Mouse (Mus musculus) CH12.LX (cell line): ENCODE measurements around the gene Cbx8. TPM values are rescaled to one million over a fixed set of nuclear protein-coding genes. Genes with fewer than 3 reads are reported as not detected.
A peak's percentile ranks its signal among the peaks of the same experiment; 100 is the strongest.

Experiments used
- DNase-seq: peaks from one replicate; pipeline ENCODE4 v3.0.0-alpha.2; 2013; ENCODE audit errors: extremely low read depth
- H3K27ac ChIP-seq: 2 replicates; pipeline ENCODE4 v1.5.1; 2012; ENCODE audit warnings: low read depth, mild to moderate bottlenecking, control low read depth, moderate library complexity; ENCODE audit not compliant: insufficient read depth
- H3K27me3 ChIP-seq: replicated peaks from 2 replicates; pipeline ENCODE3; 2012; ENCODE audit warnings: inconsistent platforms
- H3K36me3 ChIP-seq, 2 experiments: replicated peaks in 1 of 2; 2 replicates each; pipeline versions ENCODE3 to v1.6.1; 2012; ENCODE audit warnings: inconsistent platforms in 1 of 2, low read length in 1 of 2, mild to moderate bottlenecking in 1 of 2, mixed read lengths in 1 of 2, moderate library complexity in 1 of 2; ENCODE audit not compliant: control insufficient read depth in 1 of 2, insufficient read depth in 1 of 2
- H3K4me1 ChIP-seq, 2 experiments: 2 replicates each; pipeline ENCODE4 v1.6.1; 2012; ENCODE audit warnings: inconsistent platforms in 1 of 2, moderate library complexity in 1 of 2; ENCODE audit not compliant: insufficient read depth in 2 of 2, control insufficient read depth in 1 of 2
- H3K4me2 ChIP-seq: 2 replicates; pipeline ENCODE4 v1.6.1; 2012; ENCODE audit warnings: low read depth, mild to moderate bottlenecking, control low read depth; ENCODE audit not compliant: poor library complexity, insufficient read depth, severe bottlenecking
- H3K4me3 ChIP-seq, 3 experiments: fragments of 150-350 bp in 1 of 3; sonication (generic) in 1 of 3; replicated peaks in 1 of 3; 2 replicates each; pipeline versions ENCODE3 to v1.5.1; 2011 to 2012; ENCODE audit warnings: low read depth in 2 of 3, low read length in 2 of 3, mild to moderate bottlenecking in 2 of 3, moderate library complexity in 2 of 3, control low read depth in 1 of 3, improper control_type of control experiment in 1 of 3, inconsistent platforms in 1 of 3, mixed read lengths in 1 of 3; ENCODE audit not compliant: poor library complexity in 1 of 3
- H3K79me2 ChIP-seq: replicated peaks from 2 replicates; pipeline ENCODE4 v1.6.1; 2012; ENCODE audit warnings: mild to moderate bottlenecking, moderate library complexity; ENCODE audit not compliant: control insufficient read depth, poor library complexity, insufficient read depth, severe bottlenecking; ENCODE audit errors: extremely low read depth
- H3K9ac ChIP-seq: 2 replicates; pipeline ENCODE4 v1.6.1; 2012; ENCODE audit warnings: low read depth, mild to moderate bottlenecking, control low read depth, moderate library complexity; ENCODE audit not compliant: insufficient read depth
- H3K9me3 ChIP-seq: replicated peaks from 2 replicates; pipeline ENCODE3; 2012; ENCODE audit warnings: low read length, inconsistent platforms, mixed read lengths
- BHLHE40 ChIP-seq: IDR thresholded peaks from 2 replicates; pipeline ENCODE4 v1.6.1; 2011; ENCODE audit warnings: mild to moderate bottlenecking, low read depth, low read length, improper control_type of control experiment
- ELF1 ChIP-seq: IDR thresholded peaks from 2 replicates; pipeline ENCODE4 v1.6.1; 2014; ENCODE audit warnings: low read depth, mild to moderate bottlenecking, inconsistent platforms, low read length, improper control_type of control experiment
- EP300 ChIP-seq: IDR thresholded peaks from 2 replicates; pipeline ENCODE4 v1.6.1; 2011; ENCODE audit warnings: low read length, improper control_type of control experiment
- GABPA ChIP-seq: IDR thresholded peaks from 2 replicates; pipeline ENCODE4 v1.6.1; 2012; ENCODE audit warnings: low read depth, low read length, improper control_type of control experiment, inconsistent platforms; ENCODE audit not compliant: insufficient replicate concordance
- HCFC1 ChIP-seq: IDR thresholded peaks from 2 replicates; pipeline ENCODE4 v1.6.1; 2012; ENCODE audit warnings: low read depth, mild to moderate bottlenecking, inconsistent platforms, low read length, improper control_type of control experiment
- JUN ChIP-seq: IDR thresholded peaks from 2 replicates; pipeline ENCODE4 v1.6.1; 2011; ENCODE audit warnings: low read depth, mild to moderate bottlenecking, low read length, improper control_type of control experiment, moderate library complexity; ENCODE audit not compliant: insufficient read depth
- MAFK ChIP-seq: IDR thresholded peaks from 2 replicates; pipeline ENCODE4 v1.6.1; 2011; ENCODE audit warnings: low read length, improper control_type of control experiment; ENCODE audit not compliant: insufficient replicate concordance
- MAX ChIP-seq: IDR thresholded peaks from 2 replicates; pipeline ENCODE4 v1.6.1; 2011; ENCODE audit warnings: low read length, improper control_type of control experiment
- MAZ ChIP-seq: IDR thresholded peaks from 2 replicates; pipeline ENCODE4 v1.6.1; 2012; ENCODE audit warnings: low read depth, mild to moderate bottlenecking, inconsistent platforms, low read length, improper control_type of control experiment, moderate library complexity
- MEF2A ChIP-seq: IDR thresholded peaks from 2 replicates; pipeline ENCODE4 v1.6.1; 2014; ENCODE audit warnings: low read depth, mild to moderate bottlenecking, inconsistent platforms, low read length, improper control_type of control experiment, borderline replicate concordance
- MYC ChIP-seq: IDR thresholded peaks from 2 replicates; pipeline ENCODE4 v1.6.1; 2011; ENCODE audit warnings: low read depth, mild to moderate bottlenecking, improper control_type of control experiment, low read length
- NELFE ChIP-seq: IDR thresholded peaks from 2 replicates; pipeline ENCODE4 v1.6.1; 2011; ENCODE audit warnings: low read depth, low read length, improper control_type of control experiment
- NRF1 ChIP-seq: IDR thresholded peaks from 2 replicates; pipeline ENCODE4 v1.6.1; 2014; ENCODE audit warnings: low read depth, mild to moderate bottlenecking, inconsistent platforms, low read length, improper control_type of control experiment, moderate library complexity
- PAX5 ChIP-seq: IDR thresholded peaks from 2 replicates; pipeline ENCODE4 v1.6.1; 2012; ENCODE audit warnings: low read length, inconsistent platforms, mixed read lengths
- POLR2A ChIP-seq: IDR thresholded peaks from 2 replicates; pipeline ENCODE4 v1.6.1; 2011; ENCODE audit warnings: low read depth, mild to moderate bottlenecking, improper control_type of control experiment, low read length
- POLR2AphosphoS2 ChIP-seq: IDR thresholded peaks from 2 replicates; pipeline ENCODE4 v1.6.1; 2011; ENCODE audit warnings: low read depth, low read length, improper control_type of control experiment
- RAD21 ChIP-seq: IDR thresholded peaks from 2 replicates; pipeline ENCODE4 v1.6.1; 2011; ENCODE audit warnings: low read depth, mild to moderate bottlenecking, low read length, improper control_type of control experiment, moderate library complexity
- RCOR1 ChIP-seq: conservative IDR thresholded peaks from 2 replicates; pipeline ENCODE4 v1.6.1; 2012; ENCODE audit warnings: low read depth, mild to moderate bottlenecking, inconsistent platforms, low read length, improper control_type of control experiment
- SMC3 ChIP-seq: IDR thresholded peaks from 2 replicates; pipeline ENCODE4 v1.6.1; 2011; ENCODE audit warnings: low read depth, low read length, improper control_type of control experiment
- TBP ChIP-seq: conservative IDR thresholded peaks from 2 replicates; pipeline ENCODE4 v1.6.1; 2011; ENCODE audit warnings: low read depth, low read length, improper control_type of control experiment
- TCF12 ChIP-seq: IDR thresholded peaks from 2 replicates; pipeline ENCODE4 v1.6.1; 2014; ENCODE audit warnings: low read depth, mild to moderate bottlenecking, inconsistent platforms, low read length, improper control_type of control experiment
- USF1 ChIP-seq: IDR thresholded peaks from 2 replicates; pipeline ENCODE4 v1.6.1; 2014; ENCODE audit warnings: low read depth, mild to moderate bottlenecking, inconsistent platforms, low read length, improper control_type of control experiment
- ZKSCAN1 ChIP-seq: IDR thresholded peaks from 2 replicates; pipeline ENCODE4 v1.6.1; 2012; ENCODE audit warnings: low read depth, inconsistent platforms, low read length, improper control_type of control experiment, borderline replicate concordance
- ZNF384 ChIP-seq: IDR thresholded peaks from 2 replicates; pipeline ENCODE4 v1.6.1; 2012; ENCODE audit warnings: low read depth, low read length, improper control_type of control experiment, inconsistent platforms
- dilution Hi-C: fragments of 300-500 bp; cut with MboI; formaldehyde crosslinking; loops from 2 replicates; pipeline ENCODE4 v1.14.3; 2020; ENCODE audit warnings: low sequenced_read_pairs; ENCODE audit not compliant: extremely low pct_unique_long_range_greater_than_20kb, extremely low pct_ligation_motif_present
- in situ Hi-C: fragments of 300-500 bp; cut with MboI; formaldehyde crosslinking; loops from 3 replicates; pipeline ENCODE4 v1.14.3; 2019; ENCODE audit warnings: low sequenced_read_pairs, low pct_ligation_motif_present, low pct_unique_long_range_greater_than_20kb, mixed read lengths
- polyA plus RNA-seq: library from polyadenylated mRNA; unstranded; fragments of >175 nt; gene quantifications from 2 replicates; pipeline ENCODE4 v1.2.1, GENCODE M21; 2012; ENCODE audit warnings: low read depth; ENCODE audit not compliant: insufficient read length
- total RNA-seq, 2 experiments: library from RNA; depleted of rRNA; stranded (reverse); fragments of 300-350 nt in 1 of 2; fragments of >200 nt in 1 of 2; gene quantifications; 2 replicates each; pipeline ENCODE4 v1.2.3; 2012 to 2014

The Cbx8 gene
- total and polyA plus RNA-seq, 3 experiments: 6.0 to 10.2 (median 6.2) TPM

DNA sequence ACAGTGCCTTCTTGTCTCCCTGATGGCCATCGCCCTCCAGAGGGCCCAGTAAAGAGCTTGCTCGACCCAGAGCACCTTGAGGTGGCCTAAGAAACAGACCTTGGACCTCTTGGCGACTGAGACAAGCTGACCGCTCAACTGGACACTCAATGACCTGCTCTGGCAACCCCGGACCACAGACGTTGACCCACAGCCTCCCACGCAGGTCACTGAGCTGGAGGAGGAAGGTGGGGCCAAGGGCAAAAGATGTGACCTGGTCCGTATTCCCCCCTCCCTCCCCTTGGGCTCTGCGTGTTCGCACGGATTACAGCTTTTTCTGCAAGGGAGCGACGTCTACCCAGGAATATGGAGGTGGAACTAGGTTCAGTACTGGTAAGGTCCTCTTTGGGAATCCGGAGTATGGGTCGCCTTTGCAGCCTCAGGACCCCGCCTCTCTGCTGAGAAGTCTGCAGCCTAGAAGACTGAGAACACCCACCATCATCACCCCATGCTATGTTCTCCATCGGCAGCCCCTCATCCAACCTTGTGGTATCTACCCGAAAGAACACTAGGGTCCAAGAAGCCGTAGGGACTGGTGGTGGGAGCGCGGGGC, 5.6 kb downstream of the Cbx8 start:
- DNase-seq: no peak
- peaks cover 2% of the 10 kb centered on the region for H3K27me3 ChIP-seq
- dilution Hi-C loops: no loop called here
- peaks cover 12 to 45% of the 10 kb centered on the region in 2 experiments for H3K4me1 ChIP-seq
- in situ Hi-C loops: no loop called here
- no peaks in the 10 kb centered on the region; the same call in none of the 2 replicates for H3K79me2 ChIP-seq
- no peak overlapping the region for H3K4me2 ChIP-seq
- H3K9me3 ChIP-seq: peaks cover 5% of the 10 kb centered on the region
- H3K9ac ChIP-seq: no peak overlapping the region
- H3K27ac ChIP-seq: no peak overlapping the region
- TF ChIP-seq TBP: no peak
- no peak overlapping the region for H3K4me3 ChIP-seq
- peaks cover 18 to 34% of the 10 kb centered on the region in 2 experiments for H3K36me3 ChIP-seq

DNA sequence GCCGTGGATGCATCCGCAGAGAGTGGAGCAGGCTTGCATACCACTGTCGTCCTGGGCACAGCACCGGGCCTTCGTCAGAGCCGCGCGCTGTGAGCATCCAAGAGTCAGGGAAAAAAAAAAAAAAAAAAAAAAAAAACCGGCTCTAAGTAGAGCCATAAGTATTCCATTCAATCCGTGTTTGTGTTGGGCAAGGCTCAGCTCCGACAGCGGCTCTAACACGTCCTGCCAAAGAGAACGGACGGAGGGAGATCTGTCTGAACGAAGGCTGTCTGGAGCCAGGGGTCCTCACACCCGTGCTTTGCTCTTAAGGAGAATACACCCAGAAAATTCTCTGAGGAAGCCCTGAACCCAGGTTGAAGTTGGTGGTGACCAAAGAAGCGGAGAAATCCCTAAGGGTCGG, 6.1 kb downstream of the Cbx8 start:
- TF ChIP-seq ZNF384 (peak; percentile 47), MEF2A (no peak)
- TF ChIP-seq, all 38 proteins: peak for 1
- H3K4me2 ChIP-seq: 0 out of 2 replicates have a peak overlapping the region, but pooled peaks have one; percentile 26
- H3K79me2 ChIP-seq: no peaks in the 10 kb centered on the region
- in situ Hi-C loops: no loop called here
- dilution Hi-C loops: no loop called here
- H3K27me3 ChIP-seq: peaks cover 2% of the 10 kb centered on the region
- no peak for DNase-seq
- H3K36me3 ChIP-seq: peaks cover 22 to 36% of the 10 kb centered on the region in 2 experiments
- peaks cover 5% of the 10 kb centered on the region for H3K9me3 ChIP-seq
- no peak overlapping the region for H3K9ac ChIP-seq
- H3K27ac ChIP-seq: no peak overlapping the region
- H3K4me3 ChIP-seq: no peak overlapping the region
- H3K4me1 ChIP-seq: peaks cover 7 to 39% of the 10 kb centered on the region in 2 experiments

DNA sequence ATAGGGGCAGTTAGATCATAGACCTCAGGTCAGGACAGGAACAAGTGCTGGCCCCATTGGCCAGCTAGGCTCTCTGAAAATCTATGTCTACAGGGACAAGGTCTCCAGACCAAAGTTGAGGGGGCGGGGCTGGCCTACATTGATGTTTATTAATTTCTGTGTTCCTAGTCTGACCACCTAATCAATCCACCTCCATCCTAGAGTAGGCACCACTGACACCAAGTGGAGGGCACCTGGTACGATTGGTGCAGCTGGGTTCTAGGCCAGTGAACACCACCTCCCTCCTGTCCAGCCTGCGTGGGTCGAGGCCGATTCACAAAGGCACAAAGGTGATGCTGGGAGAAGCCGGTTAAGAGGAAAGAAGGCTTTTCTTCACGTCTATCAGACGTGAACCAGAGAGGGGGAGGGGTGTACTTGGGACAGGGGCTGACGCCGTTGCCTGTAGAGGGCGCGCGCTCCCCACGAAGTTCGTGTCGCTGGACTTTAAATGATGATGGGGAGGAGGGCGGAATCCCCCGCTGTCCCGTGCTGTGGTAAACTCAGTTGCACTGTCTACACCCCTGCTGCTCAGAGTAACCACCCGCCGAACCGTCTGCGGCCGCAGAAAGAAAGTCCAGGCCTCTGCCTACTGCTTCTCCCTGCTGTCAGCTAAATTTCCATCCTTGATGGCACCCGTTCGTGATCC, 6.8 kb downstream of the Cbx8 start:
- no peaks in the 10 kb centered on the region for H3K79me2 ChIP-seq
- no peak overlapping the region for H3K27ac ChIP-seq
- peak; percentile 85 for DNase-seq
- H3K4me1 ChIP-seq: peaks cover 7 to 34% of the 10 kb centered on the region in 2 experiments
- dilution Hi-C loops (no loop called here), in situ Hi-C loops (no loop called here)
- H3K9ac ChIP-seq: no peak overlapping the region
- H3K4me2 ChIP-seq: 0 out of 2 replicates have a peak overlapping the region, but pooled peaks have one; percentile 26
- H3K36me3 ChIP-seq: peaks cover 24 to 37% of the 10 kb centered on the region in 2 experiments
- peaks cover 5% of the 10 kb centered on the region for H3K9me3 ChIP-seq
- H3K27me3 ChIP-seq: peaks cover 2% of the 10 kb centered on the region
- no peak overlapping the region for H3K4me3 ChIP-seq
- peak; percentile 65 for TF ChIP-seq TCF12
- TF ChIP-seq MAX: peak; percentile 48; the same call in 1 of the 2 replicates
- no peak for TF ChIP-seq RCOR1
- TF ChIP-seq JUN: no peak
- no peak for TF ChIP-seq POLR2AphosphoS2
- no peak for TF ChIP-seq GABPA
- no peak for TF ChIP-seq USF1
- TF ChIP-seq PAX5: no peak
- peak; percentile 92 for TF ChIP-seq RAD21
- TF ChIP-seq EP300: no peak
- 0 out of 2 replicates have a peak, but pooled peaks have one; percentile 29 for TF ChIP-seq HCFC1
- TF ChIP-seq SMC3: peak; percentile 92
- TF ChIP-seq ZKSCAN1: no peak
- TF ChIP-seq MAZ: peak; percentile 86
- peak; percentile 37 for TF ChIP-seq NRF1
- no peak; the same call in 1 of the 2 replicates for TF ChIP-seq NELFE
- 0 out of 2 replicates have a peak, but pooled peaks have one; percentile 19 for TF ChIP-seq MYC
- no peak for TF ChIP-seq ELF1
- TF ChIP-seq POLR2A: no peak
- TF ChIP-seq MAFK: no peak
- peak; percentile 98 for TF ChIP-seq BHLHE40
